Mouse (Mus musculus): Measurements from ENCODE around the gene Cers3.

The Cers3 gene

DNA sequence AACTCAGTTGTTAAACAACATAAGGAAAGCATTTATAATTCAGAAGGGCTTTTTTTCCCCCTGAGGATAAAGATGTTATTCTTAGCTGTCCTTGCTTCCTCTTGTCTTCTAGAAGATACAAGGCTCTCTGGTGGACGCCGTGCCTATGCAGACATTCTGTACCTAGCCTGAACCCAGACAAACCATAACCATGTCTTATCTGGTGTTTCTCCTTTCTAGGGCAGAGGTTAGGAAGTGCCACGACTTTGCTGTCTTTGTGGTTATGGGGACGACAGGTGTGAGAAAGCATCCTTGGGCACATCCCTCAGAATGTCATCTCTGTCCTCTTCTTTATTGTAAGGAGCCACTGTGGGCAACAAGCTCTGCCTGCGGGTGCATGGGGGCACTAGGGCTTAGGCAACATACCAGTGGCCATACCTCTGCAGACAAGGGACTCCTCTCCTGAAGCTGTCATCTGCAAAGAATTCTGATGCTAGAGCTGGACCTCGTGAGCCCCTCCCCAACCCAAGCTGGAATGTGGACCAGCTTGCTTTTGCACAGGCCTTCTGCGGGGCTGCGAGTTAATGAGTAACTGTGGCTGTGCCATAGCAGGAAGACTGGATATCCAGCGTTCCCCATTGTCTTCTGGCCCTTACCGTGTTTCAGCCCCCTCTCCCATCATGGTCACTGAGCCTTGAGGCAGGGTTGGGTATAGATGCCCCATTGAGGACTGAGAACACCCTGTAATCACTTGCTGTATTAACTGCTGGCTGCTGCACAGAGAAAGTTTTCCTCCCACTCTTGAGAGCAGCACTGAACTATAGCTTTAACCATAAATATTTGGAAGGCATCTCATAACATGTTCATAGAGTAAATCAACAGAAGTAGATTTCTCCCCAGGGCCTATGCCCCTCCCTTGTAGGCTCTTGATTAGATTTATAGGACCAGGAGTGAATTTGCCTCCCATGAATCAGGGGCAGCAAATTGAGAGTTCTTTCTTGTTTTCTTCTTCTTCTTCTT is 36.9 kb downstream of the Cers3 start:
- DNase-seq (ENCODE audit: low spot score in 2 of 2): no peak

DNA sequence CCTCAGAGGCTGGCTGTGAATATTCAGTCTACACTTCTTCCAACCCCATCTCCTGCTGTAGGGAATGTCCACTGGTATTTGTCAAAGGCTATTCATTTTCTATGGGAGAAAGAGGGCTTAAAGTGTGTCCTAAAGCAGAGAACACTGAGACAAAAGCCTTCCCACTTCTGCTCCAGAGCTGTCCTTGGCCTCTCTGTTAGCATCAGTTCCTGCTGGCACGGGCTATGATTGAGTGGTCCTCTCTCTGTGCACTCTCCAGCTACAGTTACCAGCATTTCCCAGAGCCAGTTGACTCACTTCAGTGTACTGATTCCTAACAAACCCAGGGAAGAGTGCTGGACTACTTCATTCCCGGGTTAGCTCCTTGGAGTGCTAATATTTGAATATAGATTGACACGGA is 43.2 kb downstream of the Cers3 start:
- DNase-seq (ENCODE audit: low spot score in 2 of 2): no peak

DNA sequence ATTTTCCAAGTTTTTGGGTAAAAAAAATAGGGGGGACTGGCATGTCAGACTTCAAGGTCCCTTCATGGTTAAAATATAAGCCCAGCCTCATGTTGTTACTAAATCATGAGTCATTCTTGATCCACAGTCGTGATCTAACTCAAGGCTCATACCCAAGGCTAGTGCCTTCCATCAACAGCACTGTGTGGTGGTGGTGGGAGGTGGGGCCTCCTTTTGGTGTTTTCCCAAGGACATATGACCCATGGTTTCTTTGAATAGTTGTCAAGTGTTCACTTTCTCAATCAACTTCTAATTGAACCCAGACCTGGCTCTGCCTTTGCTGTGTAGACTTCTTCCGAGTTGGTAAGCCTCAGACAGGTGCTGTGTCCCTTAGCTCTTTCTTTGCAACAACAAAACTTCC is 44.5 kb downstream of the Cers3 start:
- no peak for DNase-seq (ENCODE audit: low spot score in 2 of 2)

DNA sequence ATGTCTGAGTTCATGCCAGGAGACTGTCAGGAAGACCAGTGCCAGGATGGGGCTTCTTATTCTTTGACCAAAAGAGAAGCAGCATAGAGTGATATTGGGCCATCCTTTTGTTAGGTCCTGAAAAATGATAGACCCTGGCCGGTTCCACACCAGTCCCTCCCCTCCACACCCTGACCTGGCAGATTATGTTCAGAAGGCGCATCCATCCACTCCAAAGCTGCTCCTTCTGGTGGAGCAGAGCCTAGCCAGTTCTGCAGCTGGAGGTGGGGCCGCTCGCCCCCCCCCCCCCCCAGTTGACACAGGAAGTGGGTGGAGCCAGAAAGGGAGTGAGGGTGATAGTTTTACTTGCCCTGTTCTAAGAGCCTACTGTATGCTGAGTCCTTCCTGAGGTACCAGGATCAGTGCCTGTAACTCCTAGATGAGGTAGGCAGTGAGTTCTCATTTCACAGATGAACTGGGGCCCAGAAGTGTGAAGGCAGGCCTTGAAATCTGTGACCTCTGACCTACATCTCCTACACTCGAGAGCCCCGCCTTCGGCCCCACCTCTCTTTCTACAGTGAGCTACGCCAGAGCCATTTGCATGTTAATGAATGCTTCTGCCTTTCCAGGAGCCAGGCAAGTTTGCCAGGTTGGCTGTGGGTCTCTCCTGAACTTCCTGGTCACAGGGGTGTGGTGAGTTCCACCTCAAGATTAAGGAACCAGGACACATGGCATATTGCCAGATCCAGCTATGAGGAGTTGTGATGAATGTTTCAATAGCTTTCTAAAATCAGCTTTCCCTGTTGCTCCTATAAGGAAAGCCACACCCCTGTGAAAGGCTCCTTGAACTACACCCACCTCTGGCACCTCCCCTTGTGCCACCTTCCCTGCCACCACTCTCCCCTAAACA is 46.8 kb downstream of the Cers3 start:
- DNase-seq (ENCODE audit: low spot score in 2 of 2): no peak

- no peak for DNase-seq (ENCODE audit: low spot score in 2 of 2)
These were observed 47.7 kb downstream of the Cers3 start for GRCm38 (mm10) chr7:66791022-66791421.

- no peak for DNase-seq (ENCODE audit: low spot score in 2 of 2)
These were observed 53.6 kb downstream of the Cers3 start for GRCm38 (mm10) chr7:66796909-66797308.

DNA sequence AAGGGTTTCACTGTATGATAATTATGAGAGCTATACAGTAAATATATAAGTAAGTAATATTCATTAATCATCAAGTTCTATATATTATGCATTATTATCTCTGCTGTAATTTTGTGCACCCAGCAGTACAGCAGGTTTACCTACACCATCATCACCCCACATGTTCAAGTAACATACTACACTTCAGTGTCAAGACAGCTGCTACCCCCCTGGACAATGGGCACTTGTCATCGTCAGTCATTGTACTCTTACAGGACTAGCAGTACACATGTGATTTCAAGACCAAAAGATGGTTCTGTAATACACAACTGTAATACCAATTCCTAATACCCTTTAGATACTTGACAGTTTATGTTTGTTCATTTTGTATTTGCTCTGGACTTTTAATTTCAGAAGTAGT is 54.0 kb downstream of the Cers3 start:
- no peak for DNase-seq (ENCODE audit: low spot score in 2 of 2)

GRCm38 (mm10) chr7:66798826-66799225 is 55.5 kb downstream of the Cers3 start:
- no peak for DNase-seq (ENCODE audit: low spot score in 2 of 2)

DNA sequence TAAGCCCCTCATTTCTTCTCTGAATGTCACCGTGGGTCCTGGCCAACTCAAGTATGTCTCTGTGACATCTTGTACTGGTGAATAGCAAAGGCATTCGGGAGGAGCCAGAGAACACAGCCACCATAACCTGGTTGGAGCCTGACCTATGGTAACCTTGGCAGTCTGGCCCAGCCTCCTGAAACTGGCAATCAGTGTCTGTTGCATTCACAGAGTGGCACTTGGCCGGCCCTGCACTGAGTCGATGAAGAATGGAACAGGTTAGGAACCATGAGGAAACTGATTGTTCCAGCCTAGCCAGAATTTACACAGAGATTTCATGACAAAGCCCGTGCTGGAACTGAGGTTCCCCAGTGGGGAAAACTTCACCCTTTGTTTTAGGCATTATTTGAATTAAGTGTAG is 57.5 kb downstream of the Cers3 start:
- DNase-seq (ENCODE audit: low spot score in 2 of 2): no peak

DNA sequence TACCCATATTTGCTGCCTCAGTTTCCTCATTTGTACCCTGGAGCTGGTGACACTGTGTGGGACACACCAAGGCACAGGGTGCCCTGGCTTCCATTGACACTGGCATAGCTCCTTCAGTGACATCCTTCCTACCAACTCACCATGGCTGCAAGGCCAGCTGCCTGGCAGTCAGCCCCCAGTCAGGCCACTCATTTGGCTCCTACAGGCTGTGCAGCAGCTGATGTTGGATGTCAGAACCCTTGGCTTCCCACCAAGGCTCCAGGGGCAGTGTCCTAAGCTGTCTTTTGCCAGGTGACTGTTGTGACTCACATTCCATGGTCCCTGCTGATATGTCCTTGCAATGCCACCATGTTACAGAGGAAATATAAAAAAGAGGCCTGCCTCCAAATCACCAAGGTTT is 58.5 kb downstream of the Cers3 start:
- DNase-seq (ENCODE audit: low spot score in 2 of 2): no peak

DNA sequence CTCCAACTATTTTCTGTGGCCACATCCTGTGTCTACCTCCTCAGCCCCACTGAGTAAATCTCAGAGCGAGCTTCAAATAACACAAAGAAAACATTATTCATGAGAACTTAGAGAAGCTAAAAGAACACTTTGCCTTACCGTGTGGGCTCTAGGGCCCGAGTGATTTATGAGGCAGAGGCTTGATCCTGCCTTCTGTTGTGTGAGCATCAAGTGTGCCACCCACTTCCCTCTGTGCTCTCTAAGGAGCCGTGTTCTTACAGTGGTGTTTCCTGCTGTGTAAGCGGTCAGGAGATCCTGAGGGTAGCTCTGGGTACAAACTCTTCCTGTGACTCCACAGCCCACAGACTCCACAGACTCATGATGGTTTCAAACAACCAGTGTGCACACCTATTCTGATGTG is 60.5 kb downstream of the Cers3 start:
- DNase-seq (ENCODE audit: low spot score in 2 of 2): no peak

DNA sequence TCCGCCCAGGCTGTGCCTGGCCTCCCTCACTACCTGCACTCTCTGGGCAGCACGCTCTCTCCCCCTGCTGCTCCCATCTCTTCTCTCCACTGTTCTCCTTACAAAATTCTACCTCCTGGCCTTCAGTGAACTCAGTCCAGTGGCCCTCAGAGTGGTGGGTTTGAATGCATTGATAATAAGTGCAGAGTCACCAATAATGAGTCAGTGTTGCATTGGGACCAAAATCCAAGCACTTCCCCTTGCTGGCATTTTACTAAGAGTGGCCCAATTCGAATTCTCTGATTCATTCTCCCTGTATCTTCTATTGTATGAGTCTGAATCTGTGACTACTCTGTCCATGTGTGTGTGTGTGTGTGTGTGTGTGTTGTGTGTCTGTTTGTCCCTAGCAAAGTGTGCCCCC is 63.5 kb downstream of the Cers3 start:
- DNase-seq (ENCODE audit: low spot score in 2 of 2): no peak

DNA sequence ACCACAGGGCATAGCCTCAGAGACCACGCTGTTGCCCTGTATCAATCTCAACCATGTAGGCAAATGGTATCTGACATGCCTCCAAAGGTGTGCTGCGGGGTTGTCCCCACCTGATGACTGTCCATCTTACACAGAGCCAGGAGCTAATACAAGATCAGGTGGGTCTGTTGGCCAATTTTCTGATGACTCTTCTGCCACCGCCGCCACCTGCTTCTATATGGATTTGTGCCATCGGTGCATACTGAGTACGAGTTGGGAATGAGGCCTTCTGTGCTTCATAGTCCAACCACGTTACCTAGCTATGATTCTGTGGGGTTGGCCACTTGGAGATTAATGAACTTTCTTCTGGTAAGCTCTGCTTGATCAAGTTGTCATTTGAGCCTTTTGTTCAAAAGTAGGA is 67.1 kb downstream of the Cers3 start:
- DNase-seq (ENCODE audit: low spot score in 2 of 2): no peak

DNA sequence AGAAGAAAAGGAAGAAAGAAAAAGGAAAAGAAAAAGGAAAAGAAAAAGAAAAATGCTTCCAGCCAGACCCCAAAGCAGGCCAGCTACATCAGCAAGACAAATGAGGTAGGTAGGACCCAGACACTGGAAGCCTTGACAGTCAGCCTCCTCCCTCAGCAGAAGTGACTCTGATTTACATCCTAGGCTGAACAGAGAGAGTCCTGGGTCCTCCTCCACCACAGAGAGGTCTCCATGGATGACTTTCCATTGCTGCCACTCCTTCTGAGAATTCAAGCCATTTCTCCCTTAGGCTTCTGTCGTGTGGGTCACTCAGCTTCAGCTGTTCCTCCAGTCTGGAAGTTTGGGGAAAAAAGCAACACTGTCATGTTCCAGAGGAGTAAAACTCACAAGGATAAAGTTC is 68.0 kb downstream of the Cers3 start:
- no peak for DNase-seq (ENCODE audit: low spot score in 2 of 2)

GRCm38 (mm10) chr7:66812289-66812688 is 69.0 kb downstream of the Cers3 start:
- no peak for DNase-seq (ENCODE audit: low spot score in 2 of 2)

GRCm38 (mm10) chr7:66812737-66813136 is 69.4 kb downstream of the Cers3 start:
- DNase-seq (ENCODE audit: low spot score in 2 of 2): peak; percentile 28 to 46

DNA sequence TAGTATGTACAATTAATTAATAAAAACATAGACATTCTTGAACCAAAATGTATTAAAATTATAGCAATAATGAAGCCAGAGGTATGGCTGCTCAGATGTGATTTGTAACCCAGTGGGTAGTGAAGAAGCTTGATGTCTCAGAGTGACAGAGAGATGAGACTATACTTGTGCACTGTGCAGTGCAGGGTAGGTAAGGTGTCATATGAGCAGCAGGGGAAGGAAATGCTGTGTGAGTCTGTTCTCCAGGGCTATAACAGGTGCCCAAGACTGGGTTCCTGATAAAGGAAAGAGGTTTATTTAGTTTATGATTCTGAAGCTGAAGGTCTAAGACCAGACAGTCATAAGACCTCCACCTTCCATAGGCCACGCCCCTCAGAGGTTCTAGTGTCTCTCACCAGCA is 69.9 kb downstream of the Cers3 start:
- no peak for DNase-seq (ENCODE audit: low spot score in 2 of 2)

DNA sequence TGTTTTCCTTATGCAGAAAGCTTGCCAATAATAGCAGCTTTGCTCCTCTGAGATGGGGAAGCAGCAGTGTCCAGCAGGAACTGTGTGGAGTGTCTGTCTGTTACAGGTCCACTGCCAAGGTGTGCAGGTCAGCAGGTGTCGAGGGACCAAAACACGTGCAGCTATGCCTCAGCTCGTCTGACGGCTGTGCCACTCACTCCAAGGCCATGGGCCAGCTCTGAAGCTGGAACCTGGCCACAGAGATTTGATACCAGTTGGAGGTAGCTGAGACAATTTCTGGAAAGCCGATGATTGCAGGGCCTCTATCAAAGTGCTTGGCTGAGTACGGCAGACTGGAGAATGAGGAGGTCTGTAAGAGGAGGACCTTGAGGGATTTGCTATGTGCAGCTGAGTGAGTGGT is 72.2 kb downstream of the Cers3 start:
- DNase-seq (ENCODE audit: low spot score in 2 of 2): no peak

- peak in 1 of 2 experiments; percentile 26 for DNase-seq (ENCODE audit: low spot score in 2 of 2)
These were observed 76.7 kb downstream of the Cers3 start for GRCm38 (mm10) chr7:66820034-66820433.

- no peak for DNase-seq (ENCODE audit: low spot score in 2 of 2)
These were observed 87.5 kb downstream of the Cers3 start for GRCm38 (mm10) chr7:66830803-66831202.

GRCm38 (mm10) chr7:66831295-66831694 is 88.0 kb downstream of the Cers3 start:
- DNase-seq (ENCODE audit: low spot score in 2 of 2): no peak

DNA sequence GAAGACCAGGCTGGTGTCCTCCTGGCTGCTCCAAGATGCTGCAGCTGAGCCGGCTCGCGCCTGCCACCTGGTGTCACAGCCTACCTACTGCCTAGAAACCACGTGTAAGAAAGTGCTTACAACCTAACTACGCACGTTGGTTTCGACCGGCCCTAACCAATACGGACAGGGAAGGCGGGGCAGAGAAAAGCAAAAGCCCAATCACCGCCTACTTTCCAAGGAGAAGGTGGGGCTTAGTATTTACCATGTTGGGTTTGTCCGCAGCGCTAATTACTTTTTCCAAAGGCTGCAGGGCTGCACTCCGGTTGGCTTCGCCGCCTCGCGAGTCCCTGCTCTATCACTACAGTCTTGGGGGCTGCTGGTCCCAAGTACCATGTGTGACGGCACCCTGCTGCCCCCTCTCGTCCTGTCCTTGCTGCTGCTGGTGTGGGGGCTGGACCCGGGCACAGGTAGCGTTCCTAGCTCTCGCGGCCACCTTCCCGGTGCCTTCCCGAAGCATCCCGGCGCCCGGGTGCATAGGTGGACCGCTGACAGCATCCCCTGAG is 96.2 kb downstream of the Cers3 start, which contains the start of gene Adamts17:
Gene Adamts17, plus strand, starts transcription at position 273 of the 545 bp plus-strand sequence.
- peak; percentile 92 to 97 for DNase-seq (ENCODE audit: low spot score in 2 of 2)
